Mouse (Mus musculus) CH12.LX (cell line): Measurements from ENCODE around the gene Atg5.

Experiments
- CHD2 ChIP-seq: IDR thresholded peaks from 2 replicates; pipeline ENCODE4 v1.6.1; 2011; ENCODE audit warnings: low read length, improper control_type of control experiment
- CTCF ChIP-seq, 2 experiments: IDR thresholded peaks in 1 of 2; conservative IDR thresholded peaks in 1 of 2; 2 replicates each; pipeline ENCODE4 v1.5.1; 2011 to 2012; ENCODE audit warnings: low read depth in 2 of 2, low read length in 2 of 2, improper control_type of control experiment in 1 of 2, inconsistent platforms in 1 of 2, mild to moderate bottlenecking in 1 of 2, moderate library complexity in 1 of 2
- EP300 ChIP-seq: IDR thresholded peaks from 2 replicates; pipeline ENCODE4 v1.6.1; 2011; ENCODE audit warnings: low read length, improper control_type of control experiment
- JUN ChIP-seq: IDR thresholded peaks from 2 replicates; pipeline ENCODE4 v1.6.1; 2011; ENCODE audit warnings: low read depth, mild to moderate bottlenecking, low read length, improper control_type of control experiment, moderate library complexity; ENCODE audit not compliant: insufficient read depth

DNA sequence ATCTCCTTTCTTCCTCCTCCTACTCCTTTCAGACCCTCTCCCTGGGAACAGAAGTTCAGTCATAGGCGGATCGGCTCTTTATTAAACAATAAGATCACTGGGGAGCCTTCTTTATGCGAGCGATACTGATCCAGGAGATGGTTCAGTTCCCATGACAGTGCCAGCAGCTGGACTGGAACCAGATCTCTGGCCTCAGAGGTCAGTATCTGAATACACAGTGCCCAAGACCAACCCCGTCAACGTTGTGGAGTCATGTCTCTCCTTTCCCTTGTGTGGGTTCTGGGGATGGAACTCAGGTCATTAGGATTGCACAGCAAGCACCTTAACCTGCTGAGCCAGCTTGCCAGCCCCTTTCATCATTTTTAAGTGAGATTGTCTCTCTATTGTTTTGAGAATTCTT, 70.4 kb downstream of the Atg5 start:
- TF ChIP-seq EP300 = no peak
- no peak for TF ChIP-seq CTCF (conservative IDR thresholded peaks at IDR 0.05 in 1 of 2, IDR thresholded peaks at IDR 0.05 in 1 of 2; ENCODE audit: low read depth in 2 of 2, low read length in 2 of 2)
- TF ChIP-seq CHD2 = no peak
- no peak for TF ChIP-seq JUN
